Mouse (Mus musculus) heart, postnatal 25 days (tissue): Measurements from ENCODE around the gene Ssh2. TPM values are rescaled to one million over a fixed set of nuclear protein-coding genes. Genes with fewer than 3 reads are reported as not detected.
"Not testable (repeated sequence)": the region's sequence is repeated elsewhere in the genome, so short reads cannot be mapped to it uniquely, and the experiment has no call there.

Experiments
- DNase-seq: peaks from one replicate; pipeline ENCODE4 v3.0.0; 2022; ENCODE audit warnings: low spot score
- intact Hi-C: fragments of 180-260 bp; cut with DNase I; formaldehyde crosslinking; loops from one replicate; pipeline ENCODE4 v1.15.1; 2025
- total RNA-seq, 2 experiments: library from RNA; stranded (reverse); gene quantifications; 2 replicates each; pipeline ENCODE4 v1.2.3; 2021

The Ssh2 gene
- total RNA-seq, 2 experiments from 2014 or later: 80.0 to 87.7 TPM

DNA sequence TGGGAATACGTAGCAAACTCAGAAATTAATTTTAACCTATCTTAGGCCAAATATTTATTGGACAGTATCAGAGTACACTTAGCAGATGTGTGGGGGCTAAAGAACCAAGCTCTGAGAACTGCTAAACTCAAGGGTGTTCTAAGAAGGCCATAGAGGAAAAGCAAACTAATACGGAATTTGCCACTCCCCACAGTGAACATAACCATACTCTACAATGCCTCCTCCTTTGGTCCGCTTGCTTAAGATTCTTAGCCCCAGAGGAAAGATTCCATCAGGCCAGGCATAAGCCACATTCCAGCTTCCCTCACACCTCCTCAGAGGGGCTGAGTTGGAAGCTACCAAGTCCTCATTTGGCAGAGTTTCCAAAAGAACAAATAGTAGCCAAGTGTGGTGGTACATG lies 165.1 kb downstream of the Ssh2 start:
- DNase-seq: no peak
- intact Hi-C loops: loop anchor here (5.0 kb wide), 1 partner anchor 41 kb away; no protein-coding TSS in a partner anchor

GRCm38 (mm10) chr11:77384151-77384550 lies 168.1 kb downstream of the Ssh2 start:
- intact Hi-C loops: loop anchor here (5.0 kb wide), 1 partner anchor 38 kb away; no protein-coding TSS in a partner anchor

GRCm38 (mm10) chr11:77385706-77386690 lies 169.9 kb downstream of the Ssh2 start:
- peak; percentile 24 for DNase-seq

More at GRCm38 (mm10) chr11:77384151-77384550, 168.1 kb downstream of the Ssh2 start:
- no peak for DNase-seq

DNA sequence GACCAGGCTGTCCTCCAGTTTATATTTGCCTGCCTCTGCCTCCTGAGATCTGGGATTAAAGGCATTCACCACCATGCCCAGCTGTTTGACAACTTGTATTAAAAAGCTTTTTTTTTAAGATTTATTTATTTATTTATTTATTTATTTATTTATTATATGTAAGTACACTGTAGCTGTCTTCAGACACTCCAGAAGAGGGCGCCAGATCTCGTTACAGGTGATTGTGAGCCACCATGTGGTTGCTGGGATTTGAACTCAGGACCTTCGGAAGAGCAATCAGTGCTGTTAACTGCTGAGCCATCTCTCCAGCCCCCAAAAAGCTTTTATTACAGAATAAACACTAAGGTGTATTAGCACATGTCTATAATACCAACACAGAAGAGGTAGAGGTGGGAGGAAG lies 172.1 kb downstream of the Ssh2 start:
- intact Hi-C loops: loop anchor here (5.0 kb wide), 1 partner anchor 41 kb away; no protein-coding TSS in a partner anchor
- DNase-seq: not testable (repeated sequence)

More at GRCm38 (mm10) chr11:77385706-77386690, 169.9 kb downstream of the Ssh2 start:
- intact Hi-C loops: loop anchor here (5.0 kb wide), 1 partner anchor 39 kb away; no protein-coding TSS in a partner anchor

DNA sequence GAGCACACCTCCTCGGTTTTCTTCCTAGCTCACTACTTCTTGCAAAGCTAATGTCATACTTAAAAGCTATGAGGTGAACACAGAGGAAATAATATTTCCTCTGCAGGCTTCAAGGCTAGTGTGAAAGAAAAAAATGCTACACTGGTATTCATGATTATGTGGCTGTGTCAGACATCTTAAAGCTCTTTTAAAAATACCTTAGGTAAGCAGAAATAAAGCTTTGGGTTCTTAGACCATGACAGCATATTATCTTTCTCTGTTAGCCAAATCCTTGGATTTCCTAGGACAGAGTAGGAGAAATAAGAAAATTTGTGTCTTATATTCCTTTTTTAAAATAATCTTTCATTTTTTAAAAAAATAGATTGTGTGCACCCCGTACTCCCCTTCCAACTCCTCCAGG lies 179.5 kb downstream of the Ssh2 start:
- intact Hi-C loops: no loop called here
- DNase-seq: no peak

DNA sequence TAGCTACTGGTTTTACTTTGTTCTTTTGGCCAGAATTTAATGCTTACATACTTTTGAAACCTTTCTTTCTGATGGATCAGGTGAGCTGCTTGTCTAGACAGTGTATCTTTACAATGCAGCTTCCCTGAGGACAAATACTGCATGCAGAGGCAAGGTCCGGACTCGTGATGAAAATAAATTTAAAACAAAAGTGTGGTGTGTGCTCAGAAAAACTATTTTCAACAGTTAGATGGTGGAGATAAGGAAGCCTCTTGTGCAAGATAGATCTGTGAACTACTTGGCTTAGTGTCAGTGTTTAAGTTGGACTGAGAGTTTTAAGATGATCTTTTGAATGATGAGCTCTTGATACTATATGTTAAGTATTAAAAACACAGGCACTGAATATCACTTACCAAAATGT lies 186.4 kb downstream of the Ssh2 start:
- DNase-seq: no peak
- intact Hi-C loops: no loop called here

DNA sequence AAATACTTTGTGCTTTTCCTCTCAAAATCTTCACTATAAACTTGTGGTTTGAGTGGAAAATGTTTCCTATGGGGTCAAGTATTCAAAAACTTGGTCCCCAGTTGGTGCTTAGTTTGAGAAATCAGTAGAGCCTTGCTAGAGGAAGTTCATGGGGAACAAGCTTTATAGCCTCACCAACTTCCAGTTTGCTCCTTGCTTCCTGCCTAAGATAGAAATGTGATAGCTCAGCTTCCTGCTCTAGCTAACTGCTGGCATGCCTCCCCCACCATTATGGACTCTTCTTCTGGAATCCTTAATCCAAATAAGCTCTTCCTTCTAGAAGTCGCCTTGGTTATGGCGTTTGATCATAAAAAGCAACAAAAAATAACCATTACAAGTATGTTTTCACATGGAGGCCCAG lies 190.2 kb downstream of the Ssh2 start:
- intact Hi-C loops: no loop called here
- DNase-seq: no peak

DNA sequence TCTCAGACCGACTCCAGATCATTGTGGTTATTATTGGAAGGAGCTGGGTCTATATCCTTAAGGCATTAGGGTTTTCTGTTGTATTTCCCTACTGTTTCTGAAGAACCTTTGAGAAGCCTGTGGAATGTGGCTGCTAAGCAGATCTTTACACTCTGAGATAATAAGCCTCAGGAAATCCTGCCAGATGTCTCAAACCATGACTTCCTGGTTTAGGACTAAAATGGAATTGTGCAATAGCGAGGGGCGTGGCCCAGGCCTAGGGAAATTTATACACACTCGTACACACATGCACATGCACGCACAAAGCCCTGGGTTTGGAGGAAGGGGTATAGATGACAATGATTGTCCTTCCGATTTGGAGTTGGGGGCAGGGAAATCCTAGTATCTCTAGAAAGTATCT lies 193.8 kb downstream of the Ssh2 start:
- intact Hi-C loops: no loop called here
- DNase-seq: peak; percentile 59

- intact Hi-C loops: no loop called here
- no peak for DNase-seq
Measured at GRCm38 (mm10) chr11:77411284-77411683, 195.2 kb downstream of the Ssh2 start.

- no peak for DNase-seq
- intact Hi-C loops: no loop called here
Measured at GRCm38 (mm10) chr11:77414141-77414839, 198.2 kb downstream of the Ssh2 start.

DNA sequence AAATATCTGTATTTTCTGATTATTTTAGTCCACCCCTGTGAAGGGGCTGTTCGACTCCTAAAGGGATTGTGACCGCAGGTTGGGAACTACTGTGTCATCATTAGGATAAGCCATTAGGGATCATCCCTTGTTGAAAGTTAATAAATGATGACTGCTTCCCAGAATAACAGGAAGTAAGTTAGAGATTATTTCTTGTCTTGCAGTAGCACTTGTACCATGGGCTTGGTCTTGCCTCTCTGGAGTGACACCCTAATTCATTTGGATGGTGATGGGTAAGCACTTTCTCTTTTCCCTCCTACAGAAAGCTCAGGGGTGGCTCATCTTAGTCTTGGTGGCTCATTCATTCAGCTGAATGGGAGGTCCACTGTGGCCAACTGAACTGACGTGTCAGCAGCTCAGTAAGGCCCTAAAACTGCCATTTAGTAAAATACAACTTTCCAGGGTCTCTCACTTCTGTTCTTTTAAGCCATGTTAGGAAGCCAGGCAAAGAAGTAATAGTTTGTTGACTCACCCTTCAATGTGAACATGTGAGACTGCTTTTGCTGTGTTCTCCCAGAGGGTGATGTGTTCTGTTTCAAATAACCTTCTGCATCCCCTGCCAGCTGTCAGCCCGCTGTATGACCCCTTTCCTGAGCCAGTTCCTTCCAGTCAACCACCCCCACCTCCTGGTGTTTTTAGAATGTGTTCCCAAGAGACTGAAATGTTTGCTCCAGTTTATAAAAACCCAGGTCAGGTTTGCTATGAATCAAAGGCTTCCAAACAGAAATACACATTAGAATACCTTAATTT lies 200.3 kb downstream of the Ssh2 start:
- peak; percentile 59 for DNase-seq
- intact Hi-C loops: no loop called here

GRCm38 (mm10) chr11:77418021-77418420 lies 201.9 kb downstream of the Ssh2 start:
- intact Hi-C loops: no loop called here
- DNase-seq: no peak

- intact Hi-C loops: loop anchor here (5.0 kb wide), 1 partner anchor 41 kb away; no protein-coding TSS in a partner anchor
- peak; percentile 18 for DNase-seq
Measured at GRCm38 (mm10) chr11:77423175-77423859, 207.2 kb downstream of the Ssh2 start.

DNA sequence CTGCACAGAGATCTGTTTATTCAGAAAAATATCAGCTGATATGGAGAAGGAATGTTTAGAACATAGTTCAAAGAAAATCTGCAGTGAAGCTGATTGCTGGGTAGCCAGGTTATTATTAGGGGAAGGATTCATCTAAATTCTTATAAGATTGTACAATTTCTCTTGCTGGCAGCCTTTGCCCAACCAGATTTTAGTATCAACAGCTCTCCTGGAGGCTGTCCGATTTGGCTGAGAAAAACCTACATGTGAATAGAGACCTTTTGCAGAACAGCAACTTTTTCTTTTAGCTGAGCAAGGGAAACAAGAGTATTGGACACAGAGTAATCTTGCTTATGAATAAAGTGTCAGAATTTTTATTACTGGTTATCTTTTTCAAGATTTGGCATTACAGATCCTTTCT lies 212.4 kb downstream of the Ssh2 start:
- intact Hi-C loops: no loop called here
- no peak for DNase-seq

- intact Hi-C loops: no loop called here
- DNase-seq: no peak
Measured at GRCm38 (mm10) chr11:77437026-77437425, 220.9 kb downstream of the Ssh2 start.

DNA sequence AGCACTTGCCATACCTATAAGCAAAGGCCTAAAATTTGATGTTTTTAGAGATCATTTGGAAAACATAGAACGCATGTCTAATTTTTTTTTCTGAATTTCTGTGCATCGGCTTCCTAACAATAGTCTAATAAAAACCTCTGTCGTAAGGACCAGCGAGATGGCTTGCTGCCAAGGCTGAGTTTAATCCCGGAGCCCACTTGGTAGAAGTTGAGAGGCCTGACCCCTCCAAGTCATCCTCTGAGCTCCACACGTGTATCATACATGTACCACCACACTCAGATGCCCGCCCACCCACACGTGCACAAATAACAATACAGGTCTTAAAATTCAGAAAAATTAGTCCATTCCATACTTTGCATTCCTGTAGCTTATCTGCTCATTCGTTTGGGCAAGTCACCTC lies 224.0 kb downstream of the Ssh2 start:
- DNase-seq: no peak
- intact Hi-C loops: loop anchor here (2.0 kb wide), 2 partner anchors 15 to 67 kb away; no protein-coding TSS in a partner anchor

GRCm38 (mm10) chr11:77441020-77441419 lies 224.9 kb downstream of the Ssh2 start:
- intact Hi-C loops: loop anchor here (2.0 kb wide), 2 partner anchors 16 to 68 kb away; no protein-coding TSS in a partner anchor
- DNase-seq: no peak

- peak; percentile 74 for DNase-seq
- intact Hi-C loops: no loop called here
Measured at GRCm38 (mm10) chr11:77442186-77443170, 226.4 kb downstream of the Ssh2 start.
